Mouse (Mus musculus): ENCODE results near the gene Efcab9. TPM values are rescaled to one million over a fixed set of nuclear protein-coding genes. Genes with fewer than 3 reads are reported as not detected.

The Efcab9 gene
- total RNA-seq (2021) = under 1 TPM; 0.47 to 0.70 TPM
- long read RNA-seq, experiment 1 = 0 reads
- long read RNA-seq, experiment 2 = 0 reads

DNA sequence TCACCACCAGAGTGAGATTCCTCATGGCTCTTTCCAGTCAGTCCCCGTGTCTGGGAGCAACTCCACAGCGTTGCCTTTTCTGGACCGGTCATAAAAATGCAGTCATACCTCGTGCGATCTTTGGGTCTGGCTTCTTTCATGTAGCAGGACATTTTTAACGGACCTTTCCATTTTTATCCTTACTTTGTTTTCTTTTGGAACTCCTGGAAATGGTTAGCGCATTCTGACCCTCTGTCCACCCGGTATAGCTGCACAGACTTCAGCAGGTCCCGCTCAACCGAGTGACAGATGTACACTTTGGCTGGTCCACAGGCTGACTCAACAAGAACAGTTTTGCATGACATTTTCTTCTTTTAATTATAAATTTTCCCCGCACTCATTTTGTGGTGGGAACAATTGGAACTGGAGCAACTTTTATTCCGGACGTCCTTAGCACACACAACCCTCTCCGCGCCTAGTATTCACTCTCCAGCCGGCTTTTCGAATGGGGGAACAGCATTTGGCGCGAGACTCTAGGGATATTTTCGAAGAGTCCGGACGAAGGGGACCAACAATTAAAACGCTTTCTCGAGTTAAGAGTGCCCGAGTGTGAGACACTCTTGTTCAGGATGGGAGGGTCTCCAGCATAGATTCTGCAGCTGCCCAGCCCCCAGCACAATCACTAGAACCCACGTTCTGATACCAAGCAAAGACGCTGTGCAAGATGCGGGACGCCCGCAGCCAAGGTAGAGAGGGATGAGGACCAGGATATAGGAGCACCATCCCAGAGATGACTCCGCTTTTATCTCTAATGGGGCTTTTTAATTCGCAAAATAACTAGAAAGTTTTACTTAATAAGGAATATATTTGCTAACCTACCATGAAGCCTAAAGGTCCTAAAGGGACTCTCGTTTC, at the start of gene Efcab9:
Efcab9 (minus strand) TSS at position 211 of the 894 bp plus-strand sequence.
- intact Hi-C loops (cut with DNase I; ENCODE audit: low total_unique reads) = loop anchor here (5.0 kb wide), 1 partner anchor 55 kb away; no protein-coding TSS in a partner anchor
- no peak for DNase-seq

DNA sequence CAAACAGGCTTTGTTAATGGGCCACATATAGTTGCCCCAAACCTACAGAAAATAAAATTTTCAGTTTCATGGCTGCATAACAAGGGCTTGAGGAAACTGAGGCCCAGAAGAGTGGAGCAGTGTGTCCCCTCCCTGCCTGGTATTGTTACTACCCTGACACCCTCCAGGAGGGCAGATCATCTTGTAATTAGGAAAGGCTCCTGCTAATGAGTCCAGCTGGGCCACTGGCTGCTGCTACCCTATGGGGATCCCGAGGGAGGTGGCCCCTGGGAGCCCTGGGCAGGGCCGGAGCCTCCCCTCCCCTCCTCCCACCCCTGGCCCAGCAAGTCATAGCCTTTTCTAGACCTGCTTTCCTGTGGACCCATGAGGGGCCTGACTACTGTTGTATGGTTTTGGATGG, 49.1 kb upstream of the Efcab9 start:
- DNase-seq = no peak
- intact Hi-C loops (cut with DNase I; ENCODE audit: low total_unique reads) = no loop called here

GRCm38 (mm10) chr11:32580305-32580947, 48.5 kb upstream of the Efcab9 start:
- DNase-seq = peak; percentile 61
- intact Hi-C loops (cut with DNase I; ENCODE audit: low total_unique reads) = no loop called here

DNA sequence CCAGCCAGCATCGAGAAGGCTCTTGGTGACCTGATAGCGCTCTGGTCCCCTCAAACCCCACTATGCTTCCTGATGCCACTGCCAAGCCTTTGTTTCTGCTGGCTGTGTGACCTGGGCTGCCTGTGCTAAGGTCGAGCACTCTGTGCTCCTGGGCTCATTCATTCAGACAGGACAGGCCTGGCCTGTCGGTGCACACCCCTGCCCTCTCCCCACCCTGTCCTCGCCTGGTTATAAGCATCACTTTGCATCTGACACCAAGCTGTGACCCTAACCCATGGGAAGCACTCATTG, 44.8 kb upstream of the Efcab9 start:
- intact Hi-C loops (cut with DNase I; ENCODE audit: low total_unique reads) = no loop called here
- DNase-seq = no peak

DNA sequence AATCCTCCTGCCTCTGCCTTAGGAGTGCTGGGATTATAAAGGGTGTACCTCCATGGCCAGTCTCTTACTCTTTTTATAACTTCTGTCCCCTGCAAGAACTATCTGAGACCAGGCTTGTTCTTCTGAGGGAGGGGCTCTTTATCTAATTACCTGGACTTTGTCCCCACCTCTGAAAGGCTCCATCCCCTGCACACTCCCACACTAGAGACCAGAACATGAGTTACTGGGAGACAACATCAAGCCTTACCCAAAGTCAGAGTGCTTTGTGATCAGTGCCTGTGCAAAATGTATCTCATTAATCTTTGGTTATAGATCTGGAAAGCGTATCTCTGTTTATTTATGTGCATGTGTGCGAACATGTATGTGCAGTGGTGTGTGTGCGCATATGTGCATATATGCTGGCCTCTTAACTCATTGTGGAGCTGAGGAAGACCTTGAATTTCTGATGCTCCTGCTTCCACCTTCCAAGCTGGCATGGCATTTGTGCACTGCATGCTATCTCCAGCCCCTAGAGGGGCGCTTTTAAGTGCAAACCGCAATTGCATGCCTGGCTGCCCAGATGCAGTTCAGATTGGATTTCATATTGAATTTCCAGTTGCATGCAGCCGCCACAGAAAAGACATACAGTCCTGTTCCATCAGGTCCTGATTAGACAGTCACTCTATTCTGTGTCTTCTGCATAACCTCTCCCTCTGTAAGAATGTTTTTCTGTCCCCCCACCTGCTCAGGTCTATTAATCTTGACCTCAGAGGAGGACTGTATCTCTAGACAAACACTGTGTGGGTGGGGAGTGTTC, 44.3 kb upstream of the Efcab9 start:
- intact Hi-C loops (cut with DNase I; ENCODE audit: low total_unique reads) = no loop called here
- DNase-seq = no peak

- no peak for DNase-seq
- intact Hi-C loops (cut with DNase I; ENCODE audit: low total_unique reads) = no loop called here
These were observed 41.8 kb upstream of the Efcab9 start for GRCm38 (mm10) chr11:32573669-32574068.

DNA sequence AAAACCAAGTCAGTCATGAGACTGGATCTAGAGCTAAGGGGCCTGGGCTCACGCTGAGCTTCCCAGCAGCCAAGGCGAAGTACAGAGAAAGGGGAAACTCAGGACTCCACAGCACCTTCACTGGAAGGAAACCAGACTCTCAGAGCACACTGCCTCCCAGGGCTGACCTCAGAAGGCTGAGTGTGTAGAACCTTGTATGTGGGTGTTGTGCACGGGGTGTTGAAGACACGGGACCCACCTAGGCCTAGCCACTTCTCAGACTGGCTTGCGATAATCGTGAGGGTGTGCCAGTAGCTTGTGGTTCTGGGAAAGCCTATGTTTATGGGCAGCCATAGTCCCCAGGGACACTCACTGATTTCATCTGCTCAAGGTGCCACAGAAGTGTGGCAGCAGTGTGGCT, 39.2 kb upstream of the Efcab9 start:
- no peak for DNase-seq
- intact Hi-C loops (cut with DNase I; ENCODE audit: low total_unique reads) = no loop called here

DNA sequence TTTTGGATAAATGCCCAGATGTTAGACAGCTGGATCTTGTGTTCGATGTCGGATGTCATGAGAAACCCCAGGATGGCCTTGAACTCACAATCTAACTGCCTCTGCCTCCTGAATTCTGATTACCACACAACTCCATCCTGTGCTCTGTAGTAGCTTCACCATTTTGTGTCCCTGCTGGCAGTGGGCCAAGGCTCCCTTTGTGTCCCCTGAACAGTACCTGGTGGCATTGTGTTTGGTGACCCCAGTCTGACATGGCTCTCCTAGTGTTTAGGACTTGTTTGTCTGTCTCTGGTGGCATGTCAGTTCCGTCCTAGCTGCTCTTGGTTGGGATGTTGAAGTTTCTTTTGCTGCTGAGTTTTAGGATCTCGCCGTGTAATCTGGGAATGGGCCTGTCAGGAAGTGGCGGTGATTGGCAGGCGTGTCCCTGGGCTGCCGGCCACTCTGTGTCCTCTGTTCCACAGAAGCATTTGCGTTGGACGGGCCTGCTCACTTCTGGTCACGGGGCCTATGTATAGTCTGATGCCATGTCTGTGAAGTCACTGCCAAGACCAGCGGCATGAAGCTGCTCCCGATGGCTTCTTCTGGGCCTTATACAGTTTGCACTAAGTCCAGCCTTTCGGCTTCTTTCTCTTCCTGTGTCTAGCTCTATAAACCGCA, 36.9 kb upstream of the Efcab9 start:
- intact Hi-C loops (cut with DNase I; ENCODE audit: low total_unique reads) = no loop called here
- DNase-seq = no peak

GRCm38 (mm10) chr11:32568060-32568459, 36.2 kb upstream of the Efcab9 start:
- intact Hi-C loops (cut with DNase I; ENCODE audit: low total_unique reads) = no loop called here
- DNase-seq = no peak

GRCm38 (mm10) chr11:32567000-32567855, 35.3 kb upstream of the Efcab9 start:
- no peak for DNase-seq
- intact Hi-C loops (cut with DNase I; ENCODE audit: low total_unique reads) = no loop called here

- DNase-seq = no peak
- intact Hi-C loops (cut with DNase I; ENCODE audit: low total_unique reads) = no loop called here
These were observed 34.3 kb upstream of the Efcab9 start for GRCm38 (mm10) chr11:32566184-32566583.

GRCm38 (mm10) chr11:32565088-32565487, 33.2 kb upstream of the Efcab9 start:
- DNase-seq = peak; percentile 34
- intact Hi-C loops (cut with DNase I; ENCODE audit: low total_unique reads) = no loop called here

DNA sequence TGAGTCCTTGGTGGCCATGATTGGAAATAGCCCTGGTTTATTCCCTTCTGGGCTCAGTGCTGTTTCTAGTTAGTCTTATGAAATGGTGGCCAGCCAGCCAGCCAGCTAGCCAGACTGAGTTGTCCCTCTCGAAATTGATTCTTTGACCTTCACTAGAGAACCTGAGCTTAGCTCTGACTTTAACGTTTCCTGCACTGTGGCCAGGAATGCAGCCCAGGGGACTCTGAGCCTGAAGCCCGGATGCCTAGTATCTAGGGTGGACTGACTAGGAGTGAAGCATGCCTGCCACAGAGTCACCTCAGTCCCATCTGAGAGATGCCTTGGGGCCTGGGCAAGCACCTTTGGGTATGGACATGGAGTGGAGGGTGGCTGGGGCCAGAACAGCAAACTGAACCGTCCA, 32.7 kb upstream of the Efcab9 start:
- intact Hi-C loops (cut with DNase I; ENCODE audit: low total_unique reads) = no loop called here
- DNase-seq = no peak

DNA sequence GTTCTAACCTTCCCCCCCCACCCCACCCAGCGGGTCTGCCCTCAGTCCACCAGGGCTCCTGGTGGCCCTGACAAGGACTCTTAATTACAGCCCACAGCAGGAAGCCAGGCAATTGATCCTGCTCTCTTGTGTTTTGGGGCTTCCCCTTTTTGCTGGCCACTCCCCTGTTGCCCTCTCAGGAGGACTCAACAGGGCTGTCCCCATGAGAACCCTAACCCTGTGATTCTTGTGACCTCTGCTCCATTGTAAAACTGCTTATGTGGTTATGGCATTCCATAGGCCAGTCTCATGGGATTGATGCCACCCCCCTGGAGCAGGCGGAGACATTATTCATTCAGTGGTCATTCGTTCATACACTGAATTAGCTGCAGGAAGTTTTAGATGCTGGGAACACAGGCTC, 31.8 kb upstream of the Efcab9 start:
- DNase-seq = no peak
- intact Hi-C loops (cut with DNase I; ENCODE audit: low total_unique reads) = no loop called here

DNA sequence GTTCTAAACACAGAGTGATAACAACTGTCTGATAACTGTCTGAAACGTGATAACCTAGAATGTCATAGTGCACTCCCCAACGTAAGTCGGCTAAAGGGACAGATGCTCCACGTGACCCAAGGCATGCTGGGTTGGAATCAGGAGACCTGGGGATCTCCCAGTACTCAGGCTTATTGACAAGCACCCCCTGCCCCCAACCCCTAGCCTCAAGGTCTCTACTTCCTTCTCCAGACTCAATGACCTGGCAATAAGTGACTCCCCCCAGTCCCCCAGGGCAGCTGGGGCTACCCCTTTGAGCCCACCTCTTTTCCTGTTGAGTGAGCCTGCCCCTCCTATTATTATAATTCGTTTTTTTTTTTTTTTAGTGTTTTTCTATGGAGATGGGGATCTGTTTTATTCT, 30.8 kb upstream of the Efcab9 start:
- intact Hi-C loops (cut with DNase I; ENCODE audit: low total_unique reads) = no loop called here
- DNase-seq = no peak

GRCm38 (mm10) chr11:32561465-32562355, 29.8 kb upstream of the Efcab9 start:
- intact Hi-C loops (cut with DNase I; ENCODE audit: low total_unique reads) = no loop called here
- no peak for DNase-seq

GRCm38 (mm10) chr11:32560015-32560770, 28.3 kb upstream of the Efcab9 start:
- DNase-seq = no peak
- intact Hi-C loops (cut with DNase I; ENCODE audit: low total_unique reads) = no loop called here
